Mouse (Mus musculus) lung, postnatal 0 days (tissue): ENCODE results near the gene Inka2.

ENCODE experiments used
- CTCF ChIP-seq: IDR thresholded peaks from 2 replicates; pipeline ENCODE4 v1.5.1; 2016; ENCODE audit warnings: antibody characterized with exemption, mild to moderate bottlenecking
- EP300 ChIP-seq: IDR thresholded peaks from 2 replicates; pipeline ENCODE4 v1.6.1; 2016; ENCODE audit warnings: antibody characterized with exemption, mild to moderate bottlenecking, control low read depth

DNA sequence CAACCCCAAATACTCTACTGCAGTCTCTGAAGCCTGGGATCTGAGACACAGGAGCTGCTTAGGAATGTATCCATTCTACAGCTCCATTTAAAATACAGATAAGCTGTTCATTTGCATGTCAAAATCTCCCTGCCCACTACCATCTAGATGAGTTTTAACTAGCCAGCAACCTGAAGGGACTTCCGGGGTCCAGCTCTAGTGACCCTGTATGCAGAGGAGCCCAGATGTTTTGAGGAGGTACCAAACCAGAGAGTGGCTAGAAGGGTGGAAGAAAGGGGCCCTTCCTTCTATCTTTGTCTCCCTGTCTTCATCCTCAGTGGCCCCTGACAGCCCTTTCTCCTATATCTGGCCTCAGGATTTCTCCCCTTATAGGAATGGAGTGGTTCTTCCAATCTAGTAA is 33.6 kb upstream of the Inka2 start:
- TF ChIP-seq CTCF (no peak), EP300 (no peak)
